Mouse (Mus musculus): ENCODE data around the gene Akr1a1. TPM values are rescaled to one million over a fixed set of nuclear protein-coding genes. Genes with fewer than 3 reads are reported as not detected.
"Not testable (repeated sequence)": the region's sequence is repeated elsewhere in the genome, so short reads cannot be mapped to it uniquely, and the experiment has no call there.

Akr1a1 gene
- polyA plus RNA-seq, 2 experiments: 194 to 275 TPM

DNA sequence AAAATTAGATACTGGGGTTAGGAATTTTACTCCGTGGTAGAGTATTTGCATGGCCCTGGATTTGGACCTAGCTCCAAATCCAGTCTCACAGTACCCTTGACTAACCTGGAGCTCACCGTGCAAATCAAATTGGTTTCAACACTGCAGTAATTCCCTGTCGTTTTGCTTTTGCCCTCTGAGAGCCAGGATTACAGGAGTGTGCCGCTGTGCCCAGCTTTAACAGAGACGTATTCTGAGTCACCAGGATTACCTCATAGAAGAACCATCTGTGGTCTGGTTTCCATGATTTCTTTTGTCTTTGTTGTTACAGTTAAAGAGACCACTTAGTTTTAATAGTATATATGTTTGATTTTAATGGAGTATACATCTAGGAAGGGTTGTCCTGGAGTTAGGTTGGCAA, 27.7 kb upstream of the Akr1a1 start:
- H3K9me3 ChIP-seq (ENCODE audit: control insufficient read depth, low read length): no peaks in the 10 kb centered on the region
- H3K36me3 ChIP-seq (replicated peaks; ENCODE audit: control insufficient read depth, insufficient read depth, low read depth): no peaks in the 10 kb centered on the region
- TF ChIP-seq EP300 (IDR thresholded peaks at IDR 0.05; ENCODE audit: low read depth) (no peak), CTCF (IDR thresholded peaks at IDR 0.05; ENCODE audit: low read depth) (no peak)
- ATAC-seq (ENCODE audit: insufficient read depth): no peak
- 59% methylated on average over 5 of the region's 5 CpGs for WGBS (ENCODE audit: insufficient replicate concordance)
- H3K27me3 ChIP-seq (ENCODE audit: control insufficient read depth, insufficient read depth, low read length): no peaks in the 10 kb centered on the region
- no peak for DNase-seq (ENCODE audit: low read depth in 3 of 3, low spot score in 3 of 3)
- no peak overlapping the region for H3K4me3 ChIP-seq (ENCODE audit: insufficient read depth in 1 of 2, low read depth in 2 of 2, low read length in 2 of 2)
- no peak overlapping the region for H3K9ac ChIP-seq (replicated peaks)
- H3K4me2 ChIP-seq (ENCODE audit: low read depth): no peak overlapping the region
- H3K4me1 ChIP-seq (replicated peaks; ENCODE audit: control insufficient read depth in 2 of 2, insufficient read depth in 2 of 2, low read length in 1 of 2): peaks cover 4 to 11% of the 10 kb centered on the region in 2 experiments
- H3K27ac ChIP-seq: no peak overlapping the region

DNA sequence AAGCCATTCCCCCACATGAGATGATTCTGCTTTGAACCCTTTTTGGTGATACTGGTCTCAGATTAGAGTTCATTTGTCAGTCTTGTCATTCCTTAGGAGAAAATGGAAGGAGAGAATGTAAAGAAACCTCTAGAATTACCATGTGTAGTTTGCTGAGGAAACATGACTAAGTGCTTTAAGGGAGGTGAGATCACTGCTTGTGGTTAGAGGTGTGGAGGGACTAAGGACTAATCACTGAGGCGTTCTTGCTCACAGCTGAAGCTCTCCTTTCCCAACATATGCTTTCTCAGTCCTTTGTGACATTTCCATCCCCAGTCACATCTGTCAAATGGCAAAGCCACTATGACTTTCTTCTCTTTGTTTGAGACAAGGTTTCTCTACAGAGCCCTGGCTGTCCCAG, 26.3 kb upstream of the Akr1a1 start:
- TF ChIP-seq EP300 (IDR thresholded peaks at IDR 0.05; ENCODE audit: low read depth) (no peak), CTCF (IDR thresholded peaks at IDR 0.05; ENCODE audit: low read depth) (no peak)
- Histone ChIP-seq H3K4me3 (ENCODE audit: insufficient read depth in 1 of 2, low read depth in 2 of 2, low read length in 2 of 2) (no peak overlapping the region), H3K9ac (replicated peaks) (no peak overlapping the region), H3K4me1 (replicated peaks; ENCODE audit: control insufficient read depth in 2 of 2, insufficient read depth in 2 of 2, low read length in 1 of 2) (peaks cover 8 to 9% of the 10 kb centered on the region in 2 experiments), H3K36me3 (replicated peaks; ENCODE audit: control insufficient read depth, insufficient read depth, low read depth) (no peaks in the 10 kb centered on the region), H3K9me3 (ENCODE audit: control insufficient read depth, low read length) (no peaks in the 10 kb centered on the region), H3K4me2 (ENCODE audit: low read depth) (no peak overlapping the region), H3K27ac (no peak overlapping the region), H3K27me3 (ENCODE audit: control insufficient read depth, insufficient read depth, low read length) (no peaks in the 10 kb centered on the region)
- ATAC-seq (ENCODE audit: insufficient read depth) (no peak), DNase-seq (ENCODE audit: low read depth in 3 of 3, low spot score in 3 of 3) (no peak)
- 21% methylated on average over 1 of the region's 1 CpGs for WGBS (ENCODE audit: insufficient replicate concordance)

DNA sequence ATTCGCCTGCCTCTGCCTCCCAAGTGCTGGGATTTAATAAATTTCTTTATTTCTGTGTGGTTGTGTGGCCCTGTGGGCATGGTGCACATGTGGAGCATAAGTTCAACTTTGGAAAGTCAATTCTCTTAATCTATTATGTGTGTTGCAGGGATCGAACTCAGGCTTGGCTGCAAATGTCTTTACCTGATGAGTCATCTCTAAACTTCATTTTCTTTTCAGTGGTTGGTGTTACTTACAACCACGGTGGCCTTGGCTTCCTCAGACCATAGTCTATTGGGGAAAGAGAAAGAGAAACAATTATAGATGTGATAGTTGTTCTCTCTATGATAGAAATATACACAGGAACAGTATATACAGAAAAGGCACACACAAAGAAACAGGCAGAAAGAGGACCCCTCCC, 24.5 kb upstream of the Akr1a1 start:
- no peak overlapping the region for H3K9ac ChIP-seq (replicated peaks)
- DNase-seq (ENCODE audit: low read depth in 3 of 3, low spot score in 3 of 3) (no peak), ATAC-seq (ENCODE audit: insufficient read depth) (no peak)
- no peak overlapping the region for H3K4me3 ChIP-seq (ENCODE audit: insufficient read depth in 1 of 2, low read depth in 2 of 2, low read length in 2 of 2)
- no peak overlapping the region for H3K4me2 ChIP-seq (ENCODE audit: low read depth)
- H3K4me1 ChIP-seq (replicated peaks; ENCODE audit: control insufficient read depth in 2 of 2, insufficient read depth in 2 of 2, low read length in 1 of 2): peaks cover 12 to 13% of the 10 kb centered on the region in 2 experiments
- no peaks in the 10 kb centered on the region for H3K27me3 ChIP-seq (ENCODE audit: control insufficient read depth, insufficient read depth, low read length)
- H3K36me3 ChIP-seq (replicated peaks; ENCODE audit: control insufficient read depth, insufficient read depth, low read depth): no peaks in the 10 kb centered on the region
- WGBS (ENCODE audit: insufficient replicate concordance): 57% methylated on average over 3 of the region's 3 CpGs
- TF ChIP-seq EP300 (IDR thresholded peaks at IDR 0.05; ENCODE audit: low read depth) (no peak), CTCF (IDR thresholded peaks at IDR 0.05; ENCODE audit: low read depth) (no peak)
- no peaks in the 10 kb centered on the region for H3K9me3 ChIP-seq (ENCODE audit: control insufficient read depth, low read length)
- no peak overlapping the region for H3K27ac ChIP-seq

DNA sequence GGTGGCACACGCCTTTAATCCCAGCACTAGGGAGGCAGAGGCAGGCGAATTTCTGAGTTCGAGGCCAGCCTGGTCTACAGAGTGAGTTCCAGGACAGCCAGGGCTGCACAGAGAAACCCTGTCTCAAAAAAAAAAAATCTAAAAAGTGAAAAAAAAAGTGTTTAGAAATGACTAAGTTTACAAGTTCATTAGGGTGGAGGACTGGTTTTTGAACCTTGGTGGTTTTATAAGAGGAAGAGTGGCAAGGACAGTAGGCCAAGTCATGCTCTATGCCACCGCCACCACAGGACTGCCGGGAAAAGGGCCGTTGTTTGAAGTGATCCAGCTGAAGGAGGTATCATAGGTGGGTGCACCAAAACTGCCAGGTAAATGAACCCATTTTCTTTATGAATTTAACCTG, 23.3 kb upstream of the Akr1a1 start:
- H3K4me3 ChIP-seq (ENCODE audit: insufficient read depth in 1 of 2, low read depth in 2 of 2, low read length in 2 of 2); H3K9me3 ChIP-seq (ENCODE audit: control insufficient read depth, low read length); ATAC-seq (ENCODE audit: insufficient read depth); DNase-seq (ENCODE audit: low read depth in 3 of 3, low spot score in 3 of 3); H3K27ac ChIP-seq; H3K36me3 ChIP-seq (replicated peaks; ENCODE audit: control insufficient read depth, insufficient read depth, low read depth); H3K27me3 ChIP-seq (ENCODE audit: control insufficient read depth, insufficient read depth, low read length); H3K9ac ChIP-seq (replicated peaks); H3K4me2 ChIP-seq (ENCODE audit: low read depth): not testable (repeated sequence)
- WGBS (ENCODE audit: insufficient replicate concordance): 77% methylated on average over 6 of the region's 6 CpGs
- H3K4me1 ChIP-seq (replicated peaks; ENCODE audit: control insufficient read depth in 2 of 2, insufficient read depth in 2 of 2, low read length in 1 of 2): peaks cover 12 to 13% of the 10 kb centered on the region in 2 experiments

DNA sequence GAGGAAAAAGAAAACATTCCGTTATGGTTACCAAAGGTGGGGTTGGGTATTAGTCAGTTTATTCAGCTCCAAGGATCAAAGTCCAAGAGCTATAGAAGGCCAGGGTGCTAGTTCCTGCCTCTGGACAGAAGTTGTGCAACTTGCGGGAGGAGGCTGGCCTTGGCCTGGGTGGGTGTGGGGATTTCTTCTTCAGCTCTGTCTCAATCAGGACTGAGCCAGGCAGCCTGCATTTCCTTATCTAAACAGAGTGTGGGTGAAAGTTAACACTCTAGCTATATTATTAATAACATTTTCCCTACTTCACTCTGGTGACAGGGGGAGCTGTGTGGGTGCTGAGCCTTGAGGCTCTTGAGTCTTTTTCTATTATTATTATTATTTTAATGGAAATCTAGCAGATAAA, 21.3 kb upstream of the Akr1a1 start:
- Histone ChIP-seq H3K4me3 (ENCODE audit: insufficient read depth in 1 of 2, low read depth in 2 of 2, low read length in 2 of 2) (no peak overlapping the region), H3K27ac (no peak overlapping the region), H3K9ac (replicated peaks) (no peak overlapping the region), H3K27me3 (ENCODE audit: control insufficient read depth, insufficient read depth, low read length) (no peaks in the 10 kb centered on the region), H3K4me1 (replicated peaks; ENCODE audit: control insufficient read depth in 2 of 2, insufficient read depth in 2 of 2, low read length in 1 of 2) (peaks cover 12 to 13% of the 10 kb centered on the region in 2 experiments), H3K9me3 (ENCODE audit: control insufficient read depth, low read length) (no peaks in the 10 kb centered on the region), H3K36me3 (replicated peaks; ENCODE audit: control insufficient read depth, insufficient read depth, low read depth) (no peaks in the 10 kb centered on the region), H3K4me2 (ENCODE audit: low read depth) (peak overlapping the region; percentile 36)
- TF ChIP-seq EP300 (IDR thresholded peaks at IDR 0.05; ENCODE audit: low read depth) (peak; percentile 68), CTCF (IDR thresholded peaks at IDR 0.05; ENCODE audit: low read depth) (no peak)
- peak; percentile 87 for ATAC-seq (ENCODE audit: insufficient read depth)
- peak; percentile 54 to 56 (median 55) for DNase-seq (ENCODE audit: low read depth in 3 of 3, low spot score in 3 of 3)
- WGBS (ENCODE audit: insufficient replicate concordance): 27% methylated on average over 2 of the region's 2 CpGs

Measured in liver, embryonic 14.5 days (tissue).